Mouse (Mus musculus): ENCODE measurements at regions not wholly inside any gene's neighbourhood (a gene's known extent, or its start where the extent isn't known, plus 50 kb on each side); places are given as distances from the start of the nearest gene placed in this dataset.
A peak's percentile ranks its signal among the peaks of the same experiment; 100 is the strongest.

GRCm38 (mm10) chr4:56686141-56686540 is 53.7 kb upstream of the Gm26657 start:
- DNase-seq (ENCODE audit: inconsistent age in 2 of 2, low spot score in 1 of 2) = no peak

DNA sequence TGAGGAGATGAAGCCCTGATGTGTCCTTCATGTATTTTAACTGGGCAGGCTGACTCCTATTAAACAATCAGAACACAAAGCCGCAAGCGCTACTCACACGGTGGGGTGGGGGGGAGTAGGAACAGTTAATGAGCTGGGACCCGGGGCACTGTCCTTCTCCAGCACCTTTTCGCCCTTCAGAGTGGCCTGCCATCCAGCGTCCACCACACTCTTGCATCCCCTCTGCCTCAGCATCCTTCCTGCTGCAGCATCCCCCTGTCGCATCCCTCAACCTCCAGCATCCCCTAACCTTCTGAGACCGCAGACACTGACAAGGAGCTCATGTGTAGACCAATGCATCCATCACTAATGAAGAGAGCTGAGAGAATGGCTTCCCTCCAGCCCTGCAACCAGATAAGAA is 54.2 kb upstream of the Gm26657 start:
- no peak for DNase-seq (ENCODE audit: inconsistent age in 2 of 2, low spot score in 1 of 2)

GRCm38 (mm10) chr4:56685123-56685522 is 54.7 kb upstream of the Gm26657 start:
- peak; percentile 87 to 97 for DNase-seq (ENCODE audit: inconsistent age in 2 of 2, low spot score in 1 of 2)

DNA sequence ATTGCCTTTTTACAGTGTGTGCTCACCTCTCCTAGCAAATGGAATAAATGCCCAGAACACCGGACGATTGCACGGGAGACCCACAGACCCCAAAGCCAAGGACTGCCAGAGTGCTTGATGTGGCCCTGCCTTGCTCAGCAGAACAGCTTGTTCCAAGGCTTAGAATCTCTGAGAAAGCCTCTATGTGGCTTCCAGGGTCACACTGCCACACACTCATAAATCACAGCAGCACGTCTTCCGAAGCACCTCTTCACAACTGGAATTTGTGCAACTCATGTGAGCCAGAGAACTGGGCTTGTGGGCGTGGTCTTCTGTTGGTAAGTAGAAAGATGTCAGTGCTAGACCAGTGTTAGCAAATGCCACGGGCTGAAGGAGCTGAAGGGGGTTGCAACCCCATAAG is 55.8 kb upstream of the Gm26657 start:
- DNase-seq (ENCODE audit: inconsistent age in 2 of 2, low spot score in 1 of 2) = peak; percentile 63 to 71

DNA sequence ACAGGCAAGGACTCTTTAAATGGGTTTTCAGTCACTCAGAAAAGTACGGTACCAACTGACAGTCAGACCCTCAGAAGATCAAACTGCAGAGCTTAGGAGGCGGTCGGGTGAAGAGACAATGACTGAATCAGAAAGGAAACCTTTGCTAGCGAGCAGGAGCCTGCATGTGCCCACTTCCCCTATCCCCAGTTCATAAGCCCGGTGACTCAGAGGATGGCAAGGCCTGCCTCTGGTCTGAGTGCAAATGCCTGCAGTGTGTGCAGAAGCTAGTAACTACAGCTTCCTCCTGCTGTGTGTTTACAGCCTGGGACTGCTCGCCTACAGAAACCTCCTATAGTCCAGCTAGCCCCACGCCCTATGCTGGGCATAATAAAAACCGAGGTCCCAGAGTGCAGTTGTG is 58.7 kb upstream of the Gm26657 start:
- no peak for DNase-seq (ENCODE audit: inconsistent age in 2 of 2, low spot score in 1 of 2)

DNA sequence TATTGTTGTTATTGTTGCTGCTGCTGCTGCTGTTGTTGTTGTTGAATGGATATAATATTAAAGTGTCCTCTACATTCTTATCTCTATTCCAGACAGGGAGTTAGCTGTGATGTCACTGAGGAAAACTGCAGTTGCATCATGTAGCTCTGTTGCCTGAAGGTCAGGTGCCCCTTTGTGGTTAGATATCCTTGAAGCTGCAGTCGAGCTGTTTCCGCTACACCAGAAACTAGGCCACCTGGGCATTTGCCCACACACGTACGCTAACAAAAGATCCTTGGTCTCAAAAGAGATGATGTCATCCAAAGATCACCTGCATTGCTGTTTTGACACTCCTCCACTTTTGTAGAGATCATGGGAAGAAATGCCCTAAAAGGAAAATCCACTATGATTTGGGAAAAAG is 66.0 kb upstream of the Gm26657 start:
- peak; percentile 83 to 88 for DNase-seq (ENCODE audit: inconsistent age in 2 of 2, low spot score in 1 of 2)

DNA sequence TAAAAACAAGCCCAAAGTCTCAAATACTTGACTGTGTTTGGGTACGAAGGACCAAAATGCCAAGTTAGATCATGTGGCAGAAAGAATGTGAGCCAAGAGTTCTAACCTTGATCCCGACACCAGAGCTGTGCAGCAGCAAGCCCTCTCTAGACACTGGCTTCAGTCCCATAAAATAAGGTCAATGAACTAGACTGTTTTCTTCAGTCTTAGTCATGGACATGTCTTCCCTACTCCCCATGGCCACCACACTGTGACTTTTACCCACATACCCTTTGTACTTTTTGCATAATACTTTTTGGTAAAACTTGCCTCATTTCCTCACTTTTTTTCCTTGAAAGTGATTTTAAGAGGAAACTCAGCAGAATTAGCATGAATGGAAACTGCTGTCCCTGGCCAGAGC is 74.9 kb upstream of the Gm26657 start:
- peak; percentile 38 to 81 for DNase-seq (ENCODE audit: inconsistent age in 2 of 2, low spot score in 1 of 2)

DNA sequence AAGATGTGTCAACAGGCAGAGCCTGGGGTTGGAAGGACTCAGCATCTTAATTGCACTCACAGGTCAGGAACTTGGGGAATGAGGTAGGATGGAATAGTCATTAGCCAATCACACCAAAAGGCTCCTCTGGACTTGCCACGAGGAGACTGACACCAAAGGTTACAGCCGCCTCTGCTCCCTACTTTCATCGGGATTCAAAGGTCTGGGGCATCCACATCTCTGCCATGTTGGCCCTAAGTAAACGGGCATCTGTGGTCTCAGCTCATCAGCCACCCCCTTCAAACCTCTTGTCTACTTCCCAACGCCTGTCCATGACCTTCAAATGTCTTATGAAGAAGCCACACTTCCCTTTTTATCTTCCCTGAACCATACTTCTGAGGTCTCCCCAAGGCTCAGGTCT is 78.1 kb upstream of the Gm26657 start:
- DNase-seq (ENCODE audit: inconsistent age in 2 of 2, low spot score in 1 of 2) = no peak

DNA sequence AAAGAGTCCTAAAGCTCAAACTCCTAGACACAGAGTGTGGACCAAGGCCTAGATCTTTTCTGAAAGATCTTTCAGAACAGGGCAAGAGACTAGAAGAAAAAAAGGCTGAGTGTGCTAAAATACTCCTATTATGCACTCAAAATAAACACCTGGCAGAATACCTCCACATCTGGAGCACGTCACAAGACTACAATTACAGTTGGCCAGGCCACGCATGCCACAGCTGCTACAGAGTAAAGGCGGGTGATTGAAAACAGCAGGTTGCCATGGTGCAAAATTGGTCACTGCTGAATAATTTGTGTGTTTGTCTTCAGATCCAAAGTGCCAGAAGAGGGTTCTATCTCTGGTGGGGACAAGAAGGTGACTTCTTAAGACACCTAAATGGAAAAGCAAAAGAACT is 82.8 kb upstream of the Gm26657 start:
- no peak for DNase-seq (ENCODE audit: inconsistent age in 2 of 2, low spot score in 1 of 2)

- DNase-seq (ENCODE audit: inconsistent age in 2 of 2, low spot score in 1 of 2) = peak in 1 of 2 experiments; percentile 43
These were observed 85.5 kb upstream of the Gm26657 start for GRCm38 (mm10) chr4:56654327-56654726.

GRCm38 (mm10) chr4:56652819-56653218 is 87.1 kb upstream of the Gm26657 start:
- DNase-seq (ENCODE audit: inconsistent age in 2 of 2, low spot score in 1 of 2) = peak in 1 of 2 experiments; percentile 64

- DNase-seq (ENCODE audit: inconsistent age in 2 of 2, low spot score in 1 of 2) = no peak
These were observed 90.1 kb upstream of the Gm26657 start for GRCm38 (mm10) chr4:56649731-56650130.

GRCm38 (mm10) chr4:56643999-56644962 is 95.6 kb upstream of the Gm26657 start:
- DNase-seq (ENCODE audit: inconsistent age in 2 of 2, low spot score in 1 of 2) = peak; percentile 18 to 55

- no peak for DNase-seq (ENCODE audit: inconsistent age in 2 of 2, low spot score in 1 of 2)
These were observed 96.4 kb upstream of the Gm26657 start for GRCm38 (mm10) chr4:56643491-56643890.

GRCm38 (mm10) chr4:56639709-56640108 is 100.2 kb upstream of the Gm26657 start:
- no peak for DNase-seq (ENCODE audit: inconsistent age in 2 of 2, low spot score in 1 of 2)

DNA sequence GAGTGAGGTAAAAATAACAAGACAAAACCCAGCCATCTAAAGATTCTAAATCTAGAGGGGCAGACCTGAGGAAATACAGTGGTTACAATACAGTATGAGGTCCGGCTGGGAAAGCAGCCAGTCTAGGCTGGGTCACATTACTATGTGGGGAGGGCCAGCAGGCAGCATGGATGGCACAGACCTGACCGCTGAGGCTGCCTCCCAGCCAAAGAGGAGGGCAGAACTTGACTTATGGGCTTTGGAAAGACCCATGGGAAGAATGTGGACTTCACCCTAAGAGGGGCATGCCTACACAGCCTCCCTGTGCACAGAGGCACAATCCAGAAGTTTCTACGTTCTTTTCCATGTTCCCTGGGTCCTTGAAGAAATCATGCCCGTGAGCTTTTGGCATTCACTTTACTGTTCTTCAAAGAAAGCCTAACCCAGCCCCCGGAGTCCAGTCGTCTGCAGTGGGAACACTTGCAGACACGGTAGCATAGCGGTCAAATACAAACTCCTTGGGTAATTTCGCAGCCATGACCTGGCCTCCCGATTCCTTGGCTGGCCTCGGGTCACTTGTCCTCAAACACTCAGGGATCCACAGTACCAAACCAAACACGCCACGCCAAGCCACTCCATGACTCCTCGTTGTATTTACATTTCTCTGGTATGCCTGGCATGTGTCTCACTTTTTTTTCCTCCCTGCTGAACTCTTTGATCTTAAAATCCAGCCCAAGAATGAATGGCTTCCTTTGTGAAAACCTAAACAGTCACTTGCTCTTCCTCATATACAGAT is 101.0 kb upstream of the Gm26657 start:
- DNase-seq (ENCODE audit: inconsistent age in 2 of 2, low spot score in 1 of 2) = peak; percentile 41 to 59

GRCm38 (mm10) chr4:56636265-56636664 is 103.6 kb upstream of the Gm26657 start:
- DNase-seq (ENCODE audit: inconsistent age in 2 of 2, low spot score in 1 of 2) = no peak

DNA sequence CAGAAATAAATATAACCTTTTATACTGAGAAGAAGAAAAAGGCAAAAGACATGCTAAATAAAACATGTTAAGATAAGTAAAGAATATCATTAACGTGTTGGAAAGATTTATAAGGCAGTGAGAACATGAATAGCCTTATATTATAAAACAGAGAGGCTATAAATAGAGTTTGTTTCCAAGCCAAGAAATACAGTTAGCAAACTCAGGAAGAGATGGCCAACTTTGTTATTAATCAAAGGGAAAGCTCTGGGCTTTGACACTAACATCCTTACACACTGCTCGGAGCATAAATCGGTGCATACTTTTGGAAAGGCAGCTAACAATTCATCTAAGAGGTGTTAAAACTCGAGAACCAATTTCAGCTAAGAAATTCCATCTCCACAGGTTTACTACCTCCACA is 106.3 kb upstream of the Gm26657 start:
- no peak for DNase-seq (ENCODE audit: inconsistent age in 2 of 2, low spot score in 1 of 2)

DNA sequence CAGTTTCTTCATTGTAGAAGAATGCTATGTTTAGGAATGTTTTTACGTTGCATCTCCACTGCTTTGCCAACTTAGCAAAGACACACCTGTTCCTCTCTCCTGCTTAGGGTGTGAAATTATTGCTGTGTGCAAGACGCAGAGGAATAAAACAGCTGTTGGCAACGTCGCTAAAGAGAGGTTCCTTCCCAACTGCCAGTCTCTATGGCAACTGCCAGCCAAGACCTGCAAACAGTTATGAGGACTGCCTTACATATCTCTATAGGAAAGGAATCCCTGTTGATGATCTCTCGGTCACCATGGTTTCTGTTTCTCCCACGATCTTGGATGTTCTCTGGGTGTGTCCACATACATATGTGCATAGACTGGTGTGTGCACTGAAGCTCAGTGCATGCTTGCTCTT is 109.6 kb upstream of the Gm26657 start:
- no peak for DNase-seq (ENCODE audit: inconsistent age in 2 of 2, low spot score in 1 of 2)

DNA sequence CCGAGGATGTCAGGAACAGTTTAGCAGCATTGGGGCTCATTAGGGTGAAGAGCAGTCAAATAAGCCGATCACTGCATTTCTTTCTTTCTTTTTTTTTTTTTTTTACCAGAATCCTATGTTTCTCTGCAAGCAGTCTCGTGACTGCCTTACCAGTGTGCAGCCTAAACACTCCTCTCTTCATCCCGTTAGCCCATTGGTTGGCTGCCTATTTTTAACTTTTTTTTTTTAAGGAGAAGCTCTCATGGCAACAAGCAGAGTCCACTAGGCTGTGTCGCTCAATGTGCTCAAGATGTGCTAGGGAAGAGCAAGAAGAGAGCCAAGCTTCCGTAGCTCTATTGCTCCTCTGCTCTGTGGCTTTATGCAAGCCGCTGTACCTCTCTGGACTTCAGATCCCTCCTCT is 112.7 kb upstream of the Gm26657 start:
- DNase-seq (ENCODE audit: inconsistent age in 2 of 2, low spot score in 1 of 2) = no peak

DNA sequence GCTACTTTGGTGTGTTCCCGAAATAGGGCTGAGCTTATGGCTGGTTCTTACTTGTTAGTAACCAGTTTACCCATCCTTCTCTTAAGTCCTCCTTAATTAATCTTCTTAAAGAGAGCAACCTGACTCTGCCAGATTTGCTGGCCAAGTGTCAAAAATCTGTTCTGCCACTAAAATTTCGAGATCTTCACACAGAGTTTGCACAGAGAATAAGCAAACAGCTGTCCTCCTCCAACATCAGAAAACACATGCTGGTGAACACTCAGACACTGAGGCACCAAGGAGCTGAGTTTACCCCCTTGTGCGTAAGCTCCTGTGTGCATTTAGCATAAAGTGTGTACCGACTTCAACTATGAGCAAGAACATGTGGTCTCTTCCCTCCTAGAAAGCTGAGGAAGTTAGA is 118.1 kb upstream of the Gm26657 start:
- no peak for DNase-seq (ENCODE audit: inconsistent age in 2 of 2, low spot score in 1 of 2)

GRCm38 (mm10) chr4:56621356-56621755 is 118.5 kb upstream of the Gm26657 start:
- no peak for DNase-seq (ENCODE audit: inconsistent age in 2 of 2, low spot score in 1 of 2)

Measured in adrenal gland, adult (tissue).